Mouse (Mus musculus): Measurements from ENCODE around the gene Idh2.

- TF ChIP-seq CTCF (IDR thresholded peaks at IDR 0.05; ENCODE audit: borderline replicate concordance, insufficient read depth, low read length) = no peak
- TF ChIP-seq POLR2A (IDR thresholded peaks at IDR 0.05; ENCODE audit: low read depth, low read length) = no peak
These were observed 37.4 kb downstream of the Idh2 start for GRCm38 (mm10) chr7:80077801-80078200.

All from embryonic fibroblast, embryonic 13.5 days (primary cell).